Comparison of ENCODE assay signal across 8 mouse cellular contexts in genomic region chr15:99099139-99099556, GRCm38 (mm10). TPM values are rescaled to one million over a fixed set of nuclear protein-coding genes. Genes with fewer than 3 reads are reported as not detected.
DNase-seq lines count a peak whose midpoint lies in the region; ATAC-seq lines count a peak whose summit lies in the region.

No protein-coding gene starts in this region.

- H3K4me2 ChIP-seq in hindbrain, embryonic 12.5 days (replicated peaks) = peak overlapping the region; percentile 77
- peak overlapping the region; percentile 80 for H3K4me2 ChIP-seq in limb, embryonic 13.5 days (replicated peaks)
- H3K4me2 ChIP-seq in midbrain, embryonic 13.5 days (replicated peaks) = peak overlapping the region; percentile 70

- H3K9ac ChIP-seq in hindbrain, embryonic 12.5 days = no peak overlapping the region
- 0 out of 2 replicates have a peak overlapping the region, but pooled peaks have one; percentile 25 for H3K9ac ChIP-seq in limb, embryonic 13.5 days
- H3K9ac ChIP-seq in midbrain, embryonic 13.5 days (replicated peaks) = no peak overlapping the region; the same call in 1 of the 2 replicates

- peak; percentile 41 for DNase-seq in gastrocnemius, adult 18-20 months (ENCODE audit: low spot score)
- no peak for DNase-seq in gastrocnemius, postnatal 25 days
- peak; percentile 83 for DNase-seq in MN1 (ENCODE audit: low spot score)
- DNase-seq in thymus, postnatal 36 days = peak; percentile 24 to 39

- H3K9me3 ChIP-seq in hindbrain, embryonic 12.5 days (replicated peaks) = no peaks in the 10 kb centered on the region
- H3K9me3 ChIP-seq in limb, embryonic 13.5 days = no peaks in the 10 kb centered on the region
- no peaks in the 10 kb centered on the region for H3K9me3 ChIP-seq in midbrain, embryonic 13.5 days

- WGBS in hindbrain, embryonic 12.5 days = 2% methylated on average over 15 of the region's 15 CpGs
- WGBS in limb, embryonic 13.5 days = under 1% methylated on average over 15 of the region's 15 CpGs
- under 1% methylated on average over 15 of the region's 15 CpGs for WGBS in midbrain, embryonic 13.5 days

- peak overlapping the region; percentile 39 for H3K4me3 ChIP-seq in hindbrain, embryonic 12.5 days
- peak overlapping the region; percentile 46 for H3K4me3 ChIP-seq in limb, embryonic 13.5 days
- no peak overlapping the region for H3K4me3 ChIP-seq in midbrain, embryonic 13.5 days (replicated peaks)

- H3K36me3 ChIP-seq in hindbrain, embryonic 12.5 days = no peaks in the 10 kb centered on the region
- no peaks in the 10 kb centered on the region for H3K36me3 ChIP-seq in limb, embryonic 13.5 days
- H3K36me3 ChIP-seq in midbrain, embryonic 13.5 days = no peaks in the 10 kb centered on the region

- peaks cover 47% of the 10 kb centered on the region for H3K4me1 ChIP-seq in hindbrain, embryonic 12.5 days
- H3K4me1 ChIP-seq in limb, embryonic 13.5 days = peaks cover 40% of the 10 kb centered on the region
- H3K4me1 ChIP-seq in midbrain, embryonic 13.5 days (replicated peaks) = peaks cover 45% of the 10 kb centered on the region

- H3K27ac ChIP-seq in hindbrain, embryonic 12.5 days = no peak overlapping the region
- H3K27ac ChIP-seq in limb, embryonic 13.5 days = no peak overlapping the region
- no peak overlapping the region for H3K27ac ChIP-seq in midbrain, embryonic 13.5 days

- peaks cover 59% of the 10 kb centered on the region for H3K27me3 ChIP-seq in hindbrain, embryonic 12.5 days
- peaks cover 70% of the 10 kb centered on the region for H3K27me3 ChIP-seq in limb, embryonic 13.5 days
- peaks cover 64% of the 10 kb centered on the region for H3K27me3 ChIP-seq in midbrain, embryonic 13.5 days

- ATAC-seq in erythroblast, adult 5-6 weeks (replicated peaks; ENCODE audit: low FRiP score, poor library complexity, severe bottlenecking) = peak; percentile 45; the same call in 1 of the 2 replicates
- no peak for ATAC-seq in hindbrain, embryonic 12.5 days (ENCODE audit: low FRiP score)
- peak; percentile 20; the same call in 1 of the 2 replicates for ATAC-seq in limb, embryonic 13.5 days (ENCODE audit: low FRiP score, low read depth)
- peak; percentile 19; the same call in 1 of the 2 replicates for ATAC-seq in midbrain, embryonic 13.5 days

RNA-seq across cellular contexts. Expression of gene Dnajc22, which starts 6.2 kb away (rescaled TPM):
- under 1 TPM in 1 of 2 experiments, not detected in 1; 0.19 TPM for total RNA-seq in gastrocnemius, adult 18-20 months (2021)
- under 1 TPM in 1 of 2 experiments, not detected in 1; 0.16 TPM for total RNA-seq in gastrocnemius, postnatal 25 days (2021)
- not detected in 2 replicates for total RNA-seq in erythroblast, adult 5-6 weeks (2015; ENCODE audit: low replicate concordance)
- total RNA-seq in erythroblast, adult 5-6 weeks (2017; ENCODE audit: low replicate concordance) = not detected in 2 replicates
- polyA plus RNA-seq in hindbrain, embryonic 12.5 days (2016; fragmentation: Nextera tagmentation; extraction: Ambion mirVana) = 3.2 and 3.3 TPM in 2 replicates
- 0.83 and 1.0 TPM in 2 replicates for polyA plus RNA-seq in limb, embryonic 13.5 days (2015; fragmentation: Nextera tagmentation; extraction: Ambion mirVana)
- 1.7 and 1.8 TPM in 2 replicates for polyA plus RNA-seq in midbrain, embryonic 13.5 days (2015; fragmentation: Nextera tagmentation; extraction: Ambion mirVana)

RNA-seq across cellular contexts. Expression of gene C1ql4, which starts 11.5 kb away (rescaled TPM):
- total RNA-seq in gastrocnemius, adult 18-20 months (2021) = not detected
- not detected for total RNA-seq in gastrocnemius, postnatal 25 days (2021)
- total RNA-seq in erythroblast, adult 5-6 weeks (2015; ENCODE audit: low replicate concordance) = not detected in 2 replicates
- not detected in 2 replicates for total RNA-seq in erythroblast, adult 5-6 weeks (2017; ENCODE audit: low replicate concordance)
- polyA plus RNA-seq in hindbrain, embryonic 12.5 days (2016; fragmentation: Nextera tagmentation; extraction: Ambion mirVana) = 18.4 and 18.7 TPM in 2 replicates
- polyA plus RNA-seq in limb, embryonic 13.5 days (2015; fragmentation: Nextera tagmentation; extraction: Ambion mirVana) = not detected in 2 replicates
- 10.1 and 13.7 TPM in 2 replicates for polyA plus RNA-seq in midbrain, embryonic 13.5 days (2015; fragmentation: Nextera tagmentation; extraction: Ambion mirVana)

RNA-seq across cellular contexts. Expression of gene Troap, which starts 24.8 kb away (rescaled TPM):
- total RNA-seq in gastrocnemius, adult 18-20 months (2021) = under 1 TPM in 1 of 2 experiments, not detected in 1; 0.21 TPM
- total RNA-seq in gastrocnemius, postnatal 25 days (2021) = under 1 TPM in 1 of 2 experiments, not detected in 1; 0.49 TPM
- 11.9 and 21.7 TPM in 2 replicates for total RNA-seq in erythroblast, adult 5-6 weeks (2015; ENCODE audit: low replicate concordance)
- 20.4 and 28.1 TPM in 2 replicates for total RNA-seq in erythroblast, adult 5-6 weeks (2017; ENCODE audit: low replicate concordance)
- polyA plus RNA-seq in hindbrain, embryonic 12.5 days (2016; fragmentation: Nextera tagmentation; extraction: Ambion mirVana) = 24.1 and 29.2 TPM in 2 replicates
- 36.2 and 37.5 TPM in 2 replicates for polyA plus RNA-seq in limb, embryonic 13.5 days (2015; fragmentation: Nextera tagmentation; extraction: Ambion mirVana)
- polyA plus RNA-seq in midbrain, embryonic 13.5 days (2015; fragmentation: Nextera tagmentation; extraction: Ambion mirVana) = 13.3 and 14.6 TPM in 2 replicates

RNA-seq across cellular contexts. Expression of gene Spats2, which starts 26.6 kb away (rescaled TPM):
- total RNA-seq in gastrocnemius, adult 18-20 months (2021) = 1 to 10 TPM; 3.8 to 4.6 TPM
- total RNA-seq in gastrocnemius, postnatal 25 days (2021) = 1 to 10 TPM; 4.5 to 4.6 TPM
- total RNA-seq in erythroblast, adult 5-6 weeks (2015; ENCODE audit: low replicate concordance) = not detected in 2 replicates
- total RNA-seq in erythroblast, adult 5-6 weeks (2017; ENCODE audit: low replicate concordance) = 2.6 TPM in 1 of 2 replicates, not detected in the other
- polyA plus RNA-seq in hindbrain, embryonic 12.5 days (2016; fragmentation: Nextera tagmentation; extraction: Ambion mirVana) = 72.7 and 73.6 TPM in 2 replicates
- polyA plus RNA-seq in limb, embryonic 13.5 days (2015; fragmentation: Nextera tagmentation; extraction: Ambion mirVana) = 50.3 and 50.5 TPM in 2 replicates
- 40.6 and 45.7 TPM in 2 replicates for polyA plus RNA-seq in midbrain, embryonic 13.5 days (2015; fragmentation: Nextera tagmentation; extraction: Ambion mirVana)

RNA-seq across cellular contexts. Expression of gene Prph, which starts 44.2 kb away (rescaled TPM):
- under 1 TPM; 0.43 to 0.88 TPM for total RNA-seq in gastrocnemius, adult 18-20 months (2021)
- total RNA-seq in gastrocnemius, postnatal 25 days (2021) = 1 to 10 TPM in 1 of 2 experiments, under 1 TPM in 1; 0.75 to 1.4 TPM
- not detected in 2 replicates for total RNA-seq in erythroblast, adult 5-6 weeks (2015; ENCODE audit: low replicate concordance)
- total RNA-seq in erythroblast, adult 5-6 weeks (2017; ENCODE audit: low replicate concordance) = not detected in 2 replicates
- 23.3 and 35.6 TPM in 2 replicates for polyA plus RNA-seq in hindbrain, embryonic 12.5 days (2016; fragmentation: Nextera tagmentation; extraction: Ambion mirVana)
- 1.0 and 1.2 TPM in 2 replicates for polyA plus RNA-seq in limb, embryonic 13.5 days (2015; fragmentation: Nextera tagmentation; extraction: Ambion mirVana)
- 7.5 and 8.2 TPM in 2 replicates for polyA plus RNA-seq in midbrain, embryonic 13.5 days (2015; fragmentation: Nextera tagmentation; extraction: Ambion mirVana)

Comparison
In these comparisons a context has a peak if more than half of its experiments do, and no peak if none do; other contexts are left out.
1. RNA of gene Troap, which starts 24.8 kb away (total RNA-seq): 11.9 to 28.1 TPM in erythroblast, adult 5-6 weeks; 0.49 TPM in gastrocnemius, postnatal 25 days and 0.21 TPM in gastrocnemius, adult 18-20 months; every median in the first group is over 4 times any median in the second.
2. Peak in every context shown above with its lines, with median percentiles within 50 percentile points of each other: H3K4me2 ChIP-seq.